Mouse (Mus musculus): ENCODE measurements at regions not wholly inside any gene's neighbourhood (a gene's known extent, or its start where the extent isn't known, plus 50 kb on each side); places are given as distances from the start of the nearest gene placed in this dataset.
A peak's percentile ranks its signal among the peaks of the same experiment; 100 is the strongest.

- peak; percentile 39 to 55 for DNase-seq (ENCODE audit: low spot score in 2 of 2)
Observed at GRCm38 (mm10) chr6:123930951-123931350, 77.7 kb upstream of the Vmn2r25 start.

- no peak for DNase-seq (ENCODE audit: low spot score in 2 of 2)
Observed at GRCm38 (mm10) chr6:123937930-123938329, 84.7 kb upstream of the Vmn2r25 start.

DNA sequence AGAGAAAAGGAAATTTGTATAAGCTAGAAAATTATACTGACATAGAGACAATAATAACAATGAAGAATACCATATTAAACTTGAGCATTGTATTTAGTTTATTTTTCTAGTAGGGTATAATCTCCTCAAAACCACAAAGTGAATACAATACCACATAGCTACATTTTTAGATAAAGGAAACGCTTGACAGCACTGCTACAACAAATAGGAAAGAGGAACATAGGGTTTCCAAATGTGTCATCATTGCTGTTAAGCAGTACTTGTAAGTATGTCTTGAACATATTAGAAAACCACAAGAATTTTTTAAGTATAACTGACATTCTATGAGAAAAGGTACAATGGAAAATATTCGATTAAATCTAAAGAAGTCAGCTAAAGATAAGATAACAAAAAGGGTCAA is 63.0 kb upstream of the Vmn2r26 start:
- DNase-seq (ENCODE audit: low spot score in 2 of 2): no peak

- no peak for DNase-seq (ENCODE audit: low spot score in 2 of 2)
Observed at GRCm38 (mm10) chr6:123971180-123971579, 53.2 kb upstream of the Vmn2r26 start.

Measured in layer of hippocampus, postnatal 10 days (tissue).